Mouse (Mus musculus) limb, embryonic 11.5 days (tissue): ENCODE data around the gene Smchd1. TPM values are rescaled to one million over a fixed set of nuclear protein-coding genes. Genes with fewer than 3 reads are reported as not detected.
A peak's percentile ranks its signal among the peaks of the same experiment; 100 is the strongest.

Experiments
- ATAC-seq: fragments of 200-750 bp; cut with Nextera tagmentation; 2 replicates; pipeline ENCODE4 v1.8.0; 2017; ENCODE audit warnings: low read depth; ENCODE audit not compliant: insufficient number of reproducible peaks, low FRiP score, low TSS enrichment
- DNase-seq: peaks from one replicate; pipeline ENCODE4 v3.0.0-alpha.2; 2015; ENCODE audit warnings: low spot score
- H3K27ac ChIP-seq: fragments of 300-500 bp; sonication (generic); replicated peaks from 2 replicates; pipeline ENCODE4 v1.5.1; 2014; ENCODE audit warnings: low read depth, mild to moderate bottlenecking, low read length
- H3K27me3 ChIP-seq: fragments of 300-500 bp; sonication (generic); 2 replicates; pipeline ENCODE4 v1.6.1; 2014; ENCODE audit warnings: mild to moderate bottlenecking, low read length, mixed read lengths; ENCODE audit not compliant: control insufficient read depth, insufficient read depth
- H3K36me3 ChIP-seq: fragments of 300-500 bp; sonication (generic); 2 replicates; pipeline ENCODE4 v1.6.1; 2014; ENCODE audit warnings: mild to moderate bottlenecking, low read length, moderate library complexity, mixed read lengths; ENCODE audit not compliant: control insufficient read depth, insufficient read depth
- H3K4me1 ChIP-seq: fragments of 300-500 bp; sonication (generic); 2 replicates; pipeline ENCODE4 v1.6.1; 2014; ENCODE audit warnings: low read length, mixed read lengths; ENCODE audit not compliant: control insufficient read depth, insufficient read depth
- H3K4me2 ChIP-seq: fragments of 300-500 bp; sonication (generic); 2 replicates; pipeline ENCODE4 v1.6.1; 2014; ENCODE audit warnings: low read depth, mild to moderate bottlenecking, moderate library complexity; ENCODE audit not compliant: severe bottlenecking
- H3K4me3 ChIP-seq: fragments of 300-500 bp; sonication (generic); 2 replicates; pipeline ENCODE4 v1.5.1; 2014; ENCODE audit warnings: low read depth, low read length
- H3K9ac ChIP-seq: fragments of 300-500 bp; sonication (generic); 2 replicates; pipeline ENCODE4 v1.6.1; 2014; ENCODE audit warnings: mild to moderate bottlenecking, low read length
- H3K9me3 ChIP-seq: fragments of 300-500 bp; sonication (generic); 2 replicates; pipeline ENCODE4 v1.6.1; 2016; ENCODE audit warnings: low read length; ENCODE audit not compliant: control insufficient read depth
- WGBS: fragments of 180-500 bp; shearing (Covaris S2); extraction: QIAGEN DNeasy Blood & Tissue Kit; methylation state at CpG from one replicate; pipeline ENCODE4 v1.1.7; 2014; 5-methylcytosine and 5-hydroxymethylcytosine counted together
- polyA plus RNA-seq: library from polyadenylated mRNA; unstranded; fragments of >200 nt; fragmentation: Nextera tagmentation; extraction: Ambion mirVana; gene quantifications from 2 replicates; pipeline ENCODE4 v1.2.1, GENCODE M21; 2014

Smchd1 gene
- polyA plus RNA-seq, 1 experiment from 2014 or later, result 104 TPM

GRCm38 (mm10) chr17:71486231-71486851, 11.2 kb upstream of the Smchd1 start:
- no peaks in the 10 kb centered on the region for H3K27me3 ChIP-seq
- H3K27ac ChIP-seq, result peak overlapping the region; percentile 73
- no peaks in the 10 kb centered on the region for H3K9me3 ChIP-seq
- WGBS, result 14% methylated on average over 8 of the region's 8 CpGs
- ATAC-seq (no peak), DNase-seq (peak; percentile 44)
- peak overlapping the region; percentile 8; the same call in 1 of the 2 replicates for H3K4me2 ChIP-seq
- peak overlapping the region; percentile 19; the same call in 1 of the 2 replicates for H3K9ac ChIP-seq
- no peak overlapping the region for H3K4me3 ChIP-seq
- H3K36me3 ChIP-seq, result no peaks in the 10 kb centered on the region
- peaks cover 8% of the 10 kb centered on the region for H3K4me1 ChIP-seq

DNA sequence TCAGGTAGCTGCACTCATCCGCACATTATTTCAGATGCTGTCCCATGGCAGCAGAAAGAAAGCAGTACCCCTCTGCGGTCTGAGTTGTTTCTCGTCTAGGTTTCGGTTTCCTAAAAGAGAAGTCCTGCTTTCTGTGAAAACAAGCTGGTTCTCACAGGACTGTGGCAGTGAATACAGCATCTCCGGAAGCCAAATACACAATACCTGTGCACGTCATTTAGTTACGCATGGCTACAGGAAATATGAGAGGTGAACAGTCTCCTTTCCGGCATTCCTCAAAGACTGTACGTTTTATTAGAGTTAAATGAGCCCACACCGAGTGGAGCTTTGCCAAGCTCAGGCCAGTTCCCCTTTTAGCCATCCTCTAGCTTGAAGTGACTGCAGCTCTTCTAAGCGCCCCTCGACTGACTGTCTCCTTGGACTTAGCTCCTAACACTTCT, 10.7 kb upstream of the Smchd1 start:
- 47% methylated on average over 12 of the region's 12 CpGs for WGBS
- ATAC-seq (no peak), DNase-seq (peak; percentile 30)
- Histone ChIP-seq H3K27ac (peak overlapping the region; percentile 73), H3K27me3 (no peaks in the 10 kb centered on the region), H3K9me3 (no peaks in the 10 kb centered on the region), H3K36me3 (no peaks in the 10 kb centered on the region), H3K9ac (peak overlapping the region; percentile 19; the same call in 1 of the 2 replicates), H3K4me3 (no peak overlapping the region), H3K4me1 (peaks cover 8% of the 10 kb centered on the region), H3K4me2 (no peak overlapping the region; the same call in 1 of the 2 replicates)

GRCm38 (mm10) chr17:71484711-71485110, 9.6 kb upstream of the Smchd1 start:
- 92% methylated on average over 5 of the region's 5 CpGs for WGBS
- Histone ChIP-seq H3K36me3 (no peaks in the 10 kb centered on the region), H3K9me3 (no peaks in the 10 kb centered on the region), H3K4me3 (no peak overlapping the region), H3K4me1 (peaks cover 8% of the 10 kb centered on the region), H3K27me3 (no peaks in the 10 kb centered on the region), H3K9ac (no peak overlapping the region), H3K27ac (no peak overlapping the region), H3K4me2 (no peak overlapping the region)
- ATAC-seq (no peak), DNase-seq (no peak)

DNA sequence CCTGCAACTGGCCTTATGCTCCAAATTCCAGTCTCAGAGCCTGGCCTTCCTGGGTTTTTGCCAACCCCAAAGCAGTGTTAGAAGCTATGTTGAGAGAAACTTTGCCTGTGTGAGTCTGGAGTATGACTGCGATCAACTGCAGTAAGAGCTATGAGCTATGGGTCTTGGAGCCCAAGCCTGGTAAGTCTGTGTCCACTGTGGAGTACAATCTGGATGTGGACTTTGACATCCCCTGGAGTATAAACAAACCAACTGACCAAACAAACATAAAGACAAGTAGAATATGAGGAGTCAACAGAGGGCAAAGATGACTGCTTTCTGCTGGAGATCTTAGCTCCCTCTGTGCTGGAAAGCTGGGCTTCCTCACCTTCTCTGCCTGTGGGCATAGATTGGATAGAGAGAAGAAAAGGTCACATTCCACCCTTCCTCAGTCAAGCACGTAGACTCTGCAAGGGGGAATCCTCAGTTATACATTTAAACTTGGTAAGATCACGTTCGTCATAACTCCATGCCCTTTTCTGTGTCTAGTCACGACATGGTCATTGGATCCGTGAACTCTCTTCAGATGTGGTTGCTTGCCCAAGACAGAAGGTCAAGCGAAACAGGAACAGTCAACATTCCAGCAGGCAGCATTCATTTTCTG, 8.4 kb upstream of the Smchd1 start:
- no peak for DNase-seq
- Histone ChIP-seq H3K36me3 (no peaks in the 10 kb centered on the region), H3K27me3 (no peaks in the 10 kb centered on the region), H3K4me2 (no peak overlapping the region), H3K9ac (no peak overlapping the region), H3K4me3 (no peak overlapping the region), H3K4me1 (peaks cover 8% of the 10 kb centered on the region), H3K9me3 (no peaks in the 10 kb centered on the region), H3K27ac (no peak overlapping the region)
- WGBS, result 87% methylated on average over 7 of the region's 7 CpGs
- ATAC-seq, result no peak

- no peak overlapping the region for H3K9ac ChIP-seq
- no peaks in the 10 kb centered on the region for H3K9me3 ChIP-seq
- 50% methylated on average over 5 of the region's 5 CpGs for WGBS
- H3K4me3 ChIP-seq, result no peak overlapping the region
- H3K4me2 ChIP-seq, result no peak overlapping the region
- no peaks in the 10 kb centered on the region for H3K27me3 ChIP-seq
- ATAC-seq (no peak), DNase-seq (no peak)
- H3K4me1 ChIP-seq, result no peaks in the 10 kb centered on the region
- no peak overlapping the region for H3K27ac ChIP-seq
- H3K36me3 ChIP-seq, result no peaks in the 10 kb centered on the region
These were observed 4.3 kb upstream of the Smchd1 start for GRCm38 (mm10) chr17:71479381-71479901.

GRCm38 (mm10) chr17:71477481-71477880, 2.3 kb upstream of the Smchd1 start:
- no peak for ATAC-seq

DNA sequence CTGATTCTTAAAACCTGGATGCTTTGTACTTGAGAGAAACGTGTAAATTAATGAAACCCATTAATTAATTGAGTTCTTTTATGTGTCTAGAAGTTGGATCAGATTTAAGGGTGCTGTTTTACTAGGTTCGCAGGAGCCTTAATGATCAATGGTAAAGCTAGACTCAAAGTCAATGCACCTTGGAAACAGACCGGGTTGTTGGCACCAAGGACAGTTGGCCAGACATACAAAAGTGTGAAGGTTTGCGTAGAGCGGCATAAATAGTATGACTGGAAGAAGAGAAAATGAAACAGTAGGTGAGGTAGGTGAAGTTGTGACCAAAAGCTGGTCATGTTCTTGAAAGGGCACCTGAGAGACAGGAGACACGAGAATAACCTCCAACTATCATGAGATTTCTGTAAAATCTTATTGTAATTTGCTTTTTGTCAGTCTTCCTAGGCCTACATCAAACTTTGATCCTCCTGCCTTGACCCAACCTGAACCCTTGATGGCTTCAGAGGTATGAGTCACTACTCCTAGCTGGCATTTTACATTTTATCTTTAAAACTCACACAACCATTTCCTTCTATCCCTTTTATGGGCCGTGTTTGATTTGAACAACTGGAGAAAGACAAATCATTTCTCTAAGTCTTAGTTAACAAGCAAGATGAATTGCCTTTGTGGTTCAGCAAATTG, 1.3 kb upstream of the Smchd1 start:
- no peak overlapping the region for H3K27ac ChIP-seq

More at GRCm38 (mm10) chr17:71477481-71477880, 2.3 kb upstream of the Smchd1 start:
- DNase-seq, result no peak
- no peak overlapping the region for H3K4me3 ChIP-seq
- H3K27me3 ChIP-seq, result no peaks in the 10 kb centered on the region
- 94% methylated on average over 8 of the region's 8 CpGs for WGBS
- H3K9me3 ChIP-seq, result no peaks in the 10 kb centered on the region
- H3K9ac ChIP-seq, result no peak overlapping the region
- H3K4me2 ChIP-seq, result no peak overlapping the region
- no peaks in the 10 kb centered on the region for H3K36me3 ChIP-seq
- H3K27ac ChIP-seq, result no peak overlapping the region
- H3K4me1 ChIP-seq, result peaks cover 3% of the 10 kb centered on the region; the same call in 1 of the 2 replicates

DNA sequence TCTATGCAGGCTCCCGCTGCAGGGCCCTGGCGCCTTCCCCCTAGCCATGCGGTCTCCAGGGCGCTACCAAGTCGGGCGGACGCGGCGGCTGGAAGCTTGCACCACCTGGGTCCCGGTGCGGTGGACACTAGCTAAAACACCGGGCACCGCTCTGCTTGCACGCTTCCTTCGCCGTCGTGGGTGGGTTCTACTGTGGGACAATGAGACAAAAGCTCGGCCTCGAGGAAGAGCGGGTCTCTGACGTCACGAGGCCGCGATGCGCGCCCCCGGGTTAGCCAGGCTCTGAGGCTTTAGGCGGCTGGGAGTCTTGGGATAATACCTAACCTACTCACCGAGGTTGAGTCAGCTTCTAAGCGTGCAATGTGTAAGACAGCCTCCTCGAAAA, 554 bp upstream of the Smchd1 start:
- peak; percentile 81 for ATAC-seq
- Histone ChIP-seq H3K36me3 (no peaks in the 10 kb centered on the region), H3K4me1 (peaks cover 3% of the 10 kb centered on the region; the same call in 1 of the 2 replicates), H3K4me3 (peak overlapping the region; percentile 94), H3K4me2 (peak overlapping the region; percentile 76), H3K27ac (peak overlapping the region; percentile 95), H3K9ac (peak overlapping the region; percentile 91), H3K27me3 (no peaks in the 10 kb centered on the region), H3K9me3 (no peaks in the 10 kb centered on the region)
- WGBS, result under 1% methylated on average over 29 of the region's 31 CpGs
- peak; percentile 85 for DNase-seq

More for the DNA sequence above, 1.3 kb upstream of the Smchd1 start:
- no peaks in the 10 kb centered on the region for H3K27me3 ChIP-seq
- no peaks in the 10 kb centered on the region for H3K36me3 ChIP-seq
- no peak overlapping the region for H3K9ac ChIP-seq
- ATAC-seq (no peak), DNase-seq (no peak)
- peak overlapping the region; percentile 76 for H3K4me2 ChIP-seq
- H3K4me3 ChIP-seq, result peak overlapping the region; percentile 94; the same call in 1 of the 2 replicates
- H3K9me3 ChIP-seq, result no peaks in the 10 kb centered on the region
- peaks cover 3% of the 10 kb centered on the region; the same call in 1 of the 2 replicates for H3K4me1 ChIP-seq
- WGBS, result 60% methylated on average over 7 of the region's 7 CpGs
